Comparison of ENCODE assay signal across 8 mouse cellular contexts in the genomic region with DNA sequence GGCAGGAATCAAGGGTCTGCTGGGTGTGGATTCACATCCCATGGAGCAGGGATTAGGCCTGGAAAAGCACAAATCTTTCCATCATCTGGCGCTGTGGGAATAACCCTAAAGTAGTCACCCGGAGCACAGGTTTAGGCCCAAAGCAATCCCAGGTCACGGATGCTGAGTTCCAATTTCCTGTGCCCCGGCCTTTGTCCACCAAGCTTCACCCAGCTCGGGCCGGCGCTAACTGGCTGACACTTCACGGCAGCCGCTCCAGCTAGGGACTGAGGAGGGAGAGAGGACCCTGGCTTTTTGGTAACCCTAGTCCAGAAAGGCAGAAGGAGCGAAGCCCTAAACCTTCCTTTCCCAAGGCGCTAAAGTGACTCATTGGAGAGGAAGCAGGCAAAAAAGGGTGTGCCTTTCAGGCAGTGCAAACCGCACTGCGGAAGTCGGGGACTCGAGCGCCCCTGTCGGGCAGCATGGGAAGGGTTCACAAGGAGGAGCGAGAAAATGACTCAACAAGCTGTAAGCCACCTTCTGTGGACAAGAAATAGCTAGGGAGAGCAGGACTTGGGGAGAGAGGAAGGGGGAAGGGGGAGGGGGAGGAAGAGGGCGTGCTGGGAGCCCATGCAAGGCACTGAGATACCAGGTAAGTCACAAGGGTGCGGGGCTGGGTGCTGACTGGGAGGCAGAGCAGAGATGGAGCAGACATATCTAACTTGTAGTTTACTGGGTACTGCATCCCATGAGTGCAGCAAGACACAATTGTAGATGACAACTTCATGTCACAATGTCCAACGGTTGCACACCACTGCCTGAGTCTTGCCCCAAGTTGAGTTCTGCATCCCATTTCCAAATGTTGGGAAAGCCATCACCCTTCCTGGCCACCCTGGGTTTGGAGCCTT. TPM values are rescaled to one million over a fixed set of nuclear protein-coding genes. Genes with fewer than 3 reads are reported as not detected.
A peak's percentile ranks its signal among the peaks of the same experiment; 100 is the strongest.
DNase-seq lines count a peak whose midpoint lies in the region; ATAC-seq and TF ChIP-seq lines count a peak whose summit lies in the region.

No protein-coding gene starts in this region.

- peak overlapping the region; percentile 90 for H3K4me2 ChIP-seq in CH12.LX (ENCODE audit: insufficient read depth, low read depth, poor library complexity, severe bottlenecking)
- H3K4me2 ChIP-seq in heart, embryonic 15.5 days: peak overlapping the region; percentile 58
- peak overlapping the region; percentile 69 for H3K4me2 ChIP-seq in liver, embryonic 15.5 days
- H3K4me2 ChIP-seq in neural tube, embryonic 11.5 days (ENCODE audit: low read depth): peak overlapping the region; percentile 34

- peak; percentile 86 for DNase-seq in CH12.LX (ENCODE audit: extremely low read depth)
- peak; percentile 88 for DNase-seq in c-Kit-positive CD71-negative TER-119-negative erythroid progenitor cells, embryonic 14.5 days (ENCODE audit: low read depth)
- DNase-seq in forebrain, embryonic 10.5 days (ENCODE audit: extremely low spot score, low spot score): peak; percentile 79
- peak; percentile 87 to 91 for DNase-seq in kidney, postnatal 25 days
- peak; percentile 85 for DNase-seq in neural tube, embryonic 11.5 days (ENCODE audit: low spot score)

- H3K4me3 ChIP-seq in CH12.LX (replicated peaks in 1 of 3; ENCODE audit: low read depth in 2 of 3, low read length in 2 of 3, poor library complexity in 1 of 3): peak overlapping the region; percentile 17 to 49 (median 37)
- H3K4me3 ChIP-seq in forebrain, embryonic 10.5 days: peak overlapping the region; percentile 22
- H3K4me3 ChIP-seq in heart, embryonic 15.5 days: peak overlapping the region; percentile 28
- peak overlapping the region; percentile 42 for H3K4me3 ChIP-seq in liver, embryonic 15.5 days (replicated peaks)
- 0 out of 2 replicates have a peak overlapping the region, but pooled peaks have one; percentile 8 for H3K4me3 ChIP-seq in neural tube, embryonic 11.5 days (ENCODE audit: low read depth, low read length)
- peak overlapping the region; percentile 43 for H3K4me3 ChIP-seq in testis, adult 2 months (ENCODE audit: control insufficient read depth, low read depth, low read length)

- WGBS in forebrain, embryonic 10.5 days: 22% methylated on average over 21 of the region's 21 CpGs
- 18% methylated on average over 21 of the region's 21 CpGs for WGBS in heart, embryonic 15.5 days
- 9% methylated on average over 21 of the region's 21 CpGs for WGBS in liver, embryonic 15.5 days (ENCODE audit: insufficient replicate concordance)
- 23% methylated on average over 21 of the region's 21 CpGs for WGBS in neural tube, embryonic 11.5 days

- peak; percentile 59 for TF ChIP-seq RAD21 in CH12.LX (IDR thresholded peaks at IDR 0.05; ENCODE audit: low read depth, low read length)

- no peak; the same call in 1 of the 2 replicates for TF ChIP-seq EP300 in CH12.LX (IDR thresholded peaks at IDR 0.05; ENCODE audit: low read length)

- in situ Hi-C loops in CH12.LX (cut with MboI; ENCODE audit: low pct_ligation_motif_present, low pct_unique_long_range_greater_than_20kb, low sequenced_read_pairs): no loop called here

- no peaks in the 10 kb centered on the region for H3K9me3 ChIP-seq in CH12.LX (replicated peaks; ENCODE audit: low read length)
- no peaks in the 10 kb centered on the region for H3K9me3 ChIP-seq in forebrain, embryonic 10.5 days
- no peaks in the 10 kb centered on the region for H3K9me3 ChIP-seq in heart, embryonic 15.5 days (replicated peaks)
- H3K9me3 ChIP-seq in liver, embryonic 15.5 days (replicated peaks): no peaks in the 10 kb centered on the region
- no peaks in the 10 kb centered on the region for H3K9me3 ChIP-seq in neural tube, embryonic 11.5 days (ENCODE audit: control insufficient read depth, low read length)

- TF ChIP-seq POLR2A in CH12.LX (IDR thresholded peaks at IDR 0.05; ENCODE audit: low read depth, low read length): peak; percentile 67
- peak; percentile 30; the same call in 1 of the 2 replicates for TF ChIP-seq POLR2A in testis, adult 2 months (IDR thresholded peaks at IDR 0.05; ENCODE audit: control insufficient read depth, low read depth, low read length)

- H3K27me3 ChIP-seq in CH12.LX (replicated peaks): no peaks in the 10 kb centered on the region
- no peaks in the 10 kb centered on the region for H3K27me3 ChIP-seq in forebrain, embryonic 10.5 days (ENCODE audit: poor library complexity, severe bottlenecking)
- H3K27me3 ChIP-seq in heart, embryonic 15.5 days: no peaks in the 10 kb centered on the region
- no peaks in the 10 kb centered on the region for H3K27me3 ChIP-seq in liver, embryonic 15.5 days
- H3K27me3 ChIP-seq in neural tube, embryonic 11.5 days (ENCODE audit: control insufficient read depth, insufficient read depth, low read length): no peaks in the 10 kb centered on the region
- no peaks in the 10 kb centered on the region for H3K27me3 ChIP-seq in testis, adult 2 months (ENCODE audit: control insufficient read depth, insufficient read depth, low read length)

- peak; percentile 41 for ATAC-seq in heart, embryonic 15.5 days (replicated peaks; ENCODE audit: insufficient number of reproducible peaks, insufficient read depth, low FRiP score, low read depth)
- ATAC-seq in liver, embryonic 15.5 days (ENCODE audit: insufficient read depth): peak; percentile 69
- ATAC-seq in neural tube, embryonic 11.5 days (ENCODE audit: insufficient read depth, low FRiP score, low TSS enrichment): peak; percentile 63; the same call in 1 of the 2 replicates

- H3K9ac ChIP-seq in CH12.LX (ENCODE audit: insufficient read depth, low read depth): peak overlapping the region; percentile 91
- H3K9ac ChIP-seq in heart, embryonic 15.5 days: peak overlapping the region; percentile 52
- H3K9ac ChIP-seq in liver, embryonic 15.5 days: peak overlapping the region; percentile 55
- H3K9ac ChIP-seq in neural tube, embryonic 11.5 days (ENCODE audit: low read length): peak overlapping the region; percentile 54

- TF ChIP-seq CTCF in CH12.LX (conservative IDR thresholded peaks at IDR 0.05 in 1 of 2, IDR thresholded peaks at IDR 0.05 in 1 of 2; ENCODE audit: low read depth in 2 of 2, low read length in 2 of 2): peak; percentile 50 to 88
- TF ChIP-seq CTCF in testis, adult 2 months (IDR thresholded peaks at IDR 0.05; ENCODE audit: control insufficient read depth, insufficient read depth, insufficient replicate concordance, low read depth, low read length): peak; percentile 69; the same call in 1 of the 2 replicates

- peak overlapping the region; percentile 86 for H3K27ac ChIP-seq in CH12.LX (ENCODE audit: insufficient read depth, low read depth)
- peak overlapping the region; percentile 81 for H3K27ac ChIP-seq in forebrain, embryonic 10.5 days
- peak overlapping the region; percentile 84 for H3K27ac ChIP-seq in heart, embryonic 15.5 days
- H3K27ac ChIP-seq in liver, embryonic 15.5 days (replicated peaks): peak overlapping the region; percentile 80
- H3K27ac ChIP-seq in neural tube, embryonic 11.5 days (ENCODE audit: low read depth, low read length): 0 out of 2 replicates have a peak overlapping the region, but pooled peaks have one; percentile 17
- H3K27ac ChIP-seq in testis, adult 2 months (ENCODE audit: control insufficient read depth, insufficient read depth, low read depth, low read length): peak overlapping the region; percentile 76

- no peaks in the 10 kb centered on the region for H3K36me3 ChIP-seq in CH12.LX (replicated peaks in 1 of 2; ENCODE audit: control insufficient read depth in 1 of 2, insufficient read depth in 1 of 2, low read length in 1 of 2)
- no peaks in the 10 kb centered on the region for H3K36me3 ChIP-seq in forebrain, embryonic 10.5 days (replicated peaks)
- no peaks in the 10 kb centered on the region for H3K36me3 ChIP-seq in heart, embryonic 15.5 days
- no peaks in the 10 kb centered on the region for H3K36me3 ChIP-seq in liver, embryonic 15.5 days (replicated peaks)
- H3K36me3 ChIP-seq in neural tube, embryonic 11.5 days (ENCODE audit: control insufficient read depth, insufficient read depth, low read length): no peaks in the 10 kb centered on the region
- H3K36me3 ChIP-seq in testis, adult 2 months (ENCODE audit: control insufficient read depth, insufficient read depth, low read length): no peaks in the 10 kb centered on the region

- H3K4me1 ChIP-seq in CH12.LX (ENCODE audit: control insufficient read depth in 1 of 2, insufficient read depth in 2 of 2): peaks cover 32 to 74% of the 10 kb centered on the region in 2 experiments
- peaks cover 52% of the 10 kb centered on the region for H3K4me1 ChIP-seq in forebrain, embryonic 10.5 days
- H3K4me1 ChIP-seq in heart, embryonic 15.5 days (replicated peaks): peaks cover 46% of the 10 kb centered on the region
- peaks cover 59% of the 10 kb centered on the region for H3K4me1 ChIP-seq in liver, embryonic 15.5 days (replicated peaks)
- peaks cover 2% of the 10 kb centered on the region for H3K4me1 ChIP-seq in neural tube, embryonic 11.5 days (ENCODE audit: control insufficient read depth, insufficient read depth, low read length)
- H3K4me1 ChIP-seq in testis, adult 2 months (ENCODE audit: control insufficient read depth, insufficient read depth, low read length): peaks cover 19% of the 10 kb centered on the region

- dilution Hi-C loops in CH12.LX (cut with MboI; ENCODE audit: extremely low pct_ligation_motif_present, extremely low pct_unique_long_range_greater_than_20kb, low sequenced_read_pairs): no loop called here

- no peaks in the 10 kb centered on the region for H3K79me2 ChIP-seq in CH12.LX (replicated peaks; ENCODE audit: control insufficient read depth, extremely low read depth, insufficient read depth, poor library complexity, severe bottlenecking)

RNA-seq across cellular contexts. Expression of gene Scyl1, which starts 46.7 kb away (rescaled TPM):
- total RNA-seq in CH12.LX (2012; rRNA removed) (49.8 and 55.0 TPM in 2 replicates), CH12.LX (2014; rRNA removed) (35.1 and 37.6 TPM in 2 replicates)
- polyA plus RNA-seq in CH12.LX (2012; ENCODE audit: insufficient read length, low read depth): 49.1 and 56.1 TPM in 2 replicates
- 63.4 and 64.6 TPM in 2 replicates for polyA plus RNA-seq in forebrain, embryonic 10.5 days (2016; fragmentation: Nextera tagmentation; extraction: Ambion mirVana)
- polyA plus RNA-seq in heart, embryonic 15.5 days (2015; fragmentation: Nextera tagmentation; extraction: Ambion mirVana): 53.5 and 65.9 TPM in 2 replicates
- polyA plus RNA-seq in liver, embryonic 15.5 days (2015; fragmentation: Nextera tagmentation; extraction: Ambion mirVana): 21.1 and 24.4 TPM in 2 replicates
- 63.9 and 67.4 TPM in 2 replicates for polyA plus RNA-seq in neural tube, embryonic 11.5 days (2014; fragmentation: Nextera tagmentation; extraction: Ambion mirVana)
- 43.1 and 46.7 TPM in 2 replicates for polyA plus RNA-seq in testis, adult 2 months (2012; rRNA removed)

RNA-seq across cellular contexts. Expression of gene Frmd8, which starts 57.1 kb away (rescaled TPM):
- total RNA-seq in CH12.LX (2012; rRNA removed): 29.0 and 30.7 TPM in 2 replicates
- total RNA-seq in CH12.LX (2014; rRNA removed): 13.5 and 15.5 TPM in 2 replicates
- 25.2 and 25.4 TPM in 2 replicates for polyA plus RNA-seq in CH12.LX (2012; ENCODE audit: insufficient read length, low read depth)
- 36.9 and 40.6 TPM in 2 replicates for polyA plus RNA-seq in forebrain, embryonic 10.5 days (2016; fragmentation: Nextera tagmentation; extraction: Ambion mirVana)
- 25.1 and 35.1 TPM in 2 replicates for polyA plus RNA-seq in heart, embryonic 15.5 days (2015; fragmentation: Nextera tagmentation; extraction: Ambion mirVana)
- 12.9 and 13.1 TPM in 2 replicates for polyA plus RNA-seq in liver, embryonic 15.5 days (2015; fragmentation: Nextera tagmentation; extraction: Ambion mirVana)
- polyA plus RNA-seq in neural tube, embryonic 11.5 days (2014; fragmentation: Nextera tagmentation; extraction: Ambion mirVana): 19.9 and 20.7 TPM in 2 replicates
- 25.3 and 28.1 TPM in 2 replicates for polyA plus RNA-seq in testis, adult 2 months (2012; rRNA removed)

RNA-seq across cellular contexts. Expression of gene Slc25a45, which starts 59.7 kb away (rescaled TPM):
- total RNA-seq in CH12.LX (2012; rRNA removed): 20.6 and 23.1 TPM in 2 replicates
- total RNA-seq in CH12.LX (2014; rRNA removed): 27.6 and 33.0 TPM in 2 replicates
- 20.8 and 22.7 TPM in 2 replicates for polyA plus RNA-seq in CH12.LX (2012; ENCODE audit: insufficient read length, low read depth)
- polyA plus RNA-seq in forebrain, embryonic 10.5 days (2016; fragmentation: Nextera tagmentation; extraction: Ambion mirVana): 1.5 and 2.0 TPM in 2 replicates
- polyA plus RNA-seq in heart, embryonic 15.5 days (2015; fragmentation: Nextera tagmentation; extraction: Ambion mirVana): 3.2 and 4.2 TPM in 2 replicates
- 7.1 and 7.9 TPM in 2 replicates for polyA plus RNA-seq in liver, embryonic 15.5 days (2015; fragmentation: Nextera tagmentation; extraction: Ambion mirVana)
- 0.74 and 1.7 TPM in 2 replicates for polyA plus RNA-seq in neural tube, embryonic 11.5 days (2014; fragmentation: Nextera tagmentation; extraction: Ambion mirVana)
- 20.1 and 26.1 TPM in 2 replicates for polyA plus RNA-seq in testis, adult 2 months (2012; rRNA removed)

Comparison
In these comparisons a context has a peak if more than half of its experiments do, and no peak if none do; other contexts are left out.
1. Peak in every context shown above with its lines: DNase-seq, ATAC-seq, H3K4me3 ChIP-seq and H3K27ac ChIP-seq.
2. H3K27ac ChIP-seq: peak in every context shown above with its lines; median percentile 86 in CH12.LX; 84 in heart, embryonic 15.5 days; 81 in forebrain, embryonic 10.5 days; 80 in liver, embryonic 15.5 days; 76 in testis, adult 2 months; 17 in neural tube, embryonic 11.5 days.
3. H3K4me2 ChIP-seq: peak in every context shown above with its lines; median percentile 90 in CH12.LX; 69 in liver, embryonic 15.5 days; 58 in heart, embryonic 15.5 days; 34 in neural tube, embryonic 11.5 days.